Mouse (Mus musculus): ENCODE measurements at regions not wholly inside any gene's neighbourhood (a gene's known extent, or its start where the extent isn't known, plus 50 kb on each side); places are given as distances from the start of the nearest gene placed in this dataset.

DNA sequence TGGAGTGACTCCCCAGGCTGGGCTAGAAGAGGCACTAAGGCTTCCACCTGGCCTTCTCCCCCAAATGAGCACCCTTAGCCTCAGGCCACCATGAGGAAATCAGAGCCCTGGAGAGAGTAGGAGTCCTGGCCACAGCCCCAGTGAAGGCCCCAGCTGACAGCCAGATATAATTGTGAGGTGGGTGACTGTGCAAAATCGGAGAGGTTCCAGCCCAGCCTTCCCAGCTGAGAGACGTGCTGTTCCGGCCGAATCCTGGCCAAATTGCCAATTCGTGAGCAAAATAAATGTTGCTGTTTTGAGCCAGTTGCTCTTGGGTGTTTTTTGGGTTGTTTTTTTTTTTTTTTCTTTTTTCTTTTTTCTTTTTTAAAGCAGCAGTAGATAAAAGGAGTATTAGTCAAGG lies 169.9 kb upstream of the Il12b start:
- DNase-seq (ENCODE audit: low spot score in 2 of 2), result peak in 1 of 2 experiments; percentile 4

DNA sequence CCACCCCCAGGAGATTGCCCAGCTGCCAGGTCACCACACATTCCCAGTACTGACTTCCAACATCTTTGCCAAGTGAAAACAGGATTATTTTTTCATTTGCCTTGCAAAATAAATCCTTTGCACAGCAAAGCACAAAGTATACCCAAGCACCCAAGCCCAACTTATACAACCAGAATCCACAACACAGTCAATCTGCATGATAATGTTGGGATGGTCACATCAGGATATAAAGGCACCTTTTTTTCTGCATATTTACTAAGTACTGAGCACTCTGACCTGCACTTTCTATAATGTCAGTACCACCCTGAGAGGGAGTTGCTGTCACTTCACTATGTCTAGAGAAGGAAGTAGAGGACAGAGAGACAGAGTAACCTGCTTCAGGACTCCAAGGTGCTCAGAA lies 164.4 kb upstream of the Il12b start:
- no peak for DNase-seq (ENCODE audit: low spot score in 2 of 2)

DNA sequence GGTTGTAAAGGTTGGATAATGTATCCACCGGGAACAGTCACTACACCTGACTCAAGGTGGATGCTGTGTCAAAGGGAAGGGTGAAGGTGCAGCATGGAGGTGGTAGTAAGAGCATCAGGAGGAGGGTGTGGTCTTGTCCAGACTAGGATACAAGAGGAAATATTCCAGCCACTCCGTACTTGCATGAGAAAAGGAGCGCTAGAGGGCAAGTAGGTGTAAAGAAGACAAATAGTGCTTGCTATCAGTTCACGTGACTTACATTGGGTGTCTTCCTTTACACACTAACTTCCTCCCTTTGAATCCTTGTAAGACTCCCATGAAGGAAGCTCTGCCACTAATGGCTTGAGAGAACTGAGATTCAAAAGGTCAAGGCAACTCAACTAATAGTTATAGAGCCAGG lies 161.8 kb upstream of the Il12b start:
- no peak for DNase-seq (ENCODE audit: low spot score in 2 of 2)

DNA sequence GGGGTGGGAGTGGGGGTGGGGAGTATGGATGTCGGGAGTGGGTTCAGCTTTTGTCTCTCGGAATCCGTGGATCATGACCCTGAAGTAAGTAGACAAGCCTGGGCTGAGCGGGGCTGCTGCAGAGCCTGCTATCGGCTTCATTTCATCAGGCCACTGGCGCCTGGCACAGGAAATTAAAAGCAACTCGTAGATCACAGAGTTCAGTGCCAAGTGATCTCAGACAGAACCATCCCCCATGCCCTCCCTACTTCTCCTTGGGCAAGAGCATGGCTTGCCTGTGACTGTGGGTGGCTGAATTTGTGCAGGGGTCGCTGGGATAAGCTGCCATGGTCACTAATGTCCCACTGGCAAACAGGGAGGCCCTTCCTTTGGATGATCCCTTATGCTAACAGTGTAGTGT lies 161.3 kb upstream of the Il12b start:
- no peak for DNase-seq (ENCODE audit: low spot score in 2 of 2)

DNA sequence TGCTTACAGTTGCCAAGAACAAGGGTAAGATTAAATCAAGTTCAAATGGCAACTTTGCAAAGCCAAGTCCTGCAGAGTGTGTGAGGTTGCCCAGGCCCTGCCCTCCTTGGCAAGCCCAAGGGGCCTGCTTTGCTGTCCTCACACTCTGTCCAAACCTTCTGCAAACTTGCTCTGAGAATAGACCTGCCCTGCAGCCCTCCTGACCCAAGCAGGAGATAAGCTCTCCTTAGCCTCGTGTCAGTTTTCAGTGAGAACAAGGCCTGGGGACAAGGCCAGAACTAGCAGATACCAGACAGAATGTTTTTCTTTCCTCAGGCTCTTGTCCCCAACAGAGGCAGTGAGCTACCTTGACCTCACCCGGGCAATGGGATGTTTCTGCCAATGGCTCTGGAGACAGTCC lies 156.7 kb upstream of the Il12b start:
- no peak for DNase-seq (ENCODE audit: low spot score in 2 of 2)

DNA sequence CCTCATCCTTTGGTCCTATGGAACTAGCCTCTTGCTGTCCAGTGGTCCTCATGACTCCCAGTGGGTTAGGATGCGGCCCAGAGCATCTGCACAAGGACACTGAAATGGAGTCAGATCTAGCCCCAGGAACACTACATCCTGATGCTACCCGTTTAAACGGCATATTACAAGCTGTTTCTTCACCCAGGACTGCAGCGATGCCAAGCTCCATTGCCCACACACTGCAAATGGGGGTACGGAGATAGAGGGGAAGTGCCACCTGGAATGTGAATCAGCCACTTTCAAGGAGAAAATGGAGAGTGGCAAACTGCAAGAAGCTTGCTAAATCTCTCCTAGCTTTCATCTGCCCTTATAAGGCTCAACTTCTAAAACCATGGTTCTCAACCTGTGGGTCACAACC lies 148.0 kb upstream of the Il12b start:
- DNase-seq (ENCODE audit: low spot score in 2 of 2), result no peak

DNA sequence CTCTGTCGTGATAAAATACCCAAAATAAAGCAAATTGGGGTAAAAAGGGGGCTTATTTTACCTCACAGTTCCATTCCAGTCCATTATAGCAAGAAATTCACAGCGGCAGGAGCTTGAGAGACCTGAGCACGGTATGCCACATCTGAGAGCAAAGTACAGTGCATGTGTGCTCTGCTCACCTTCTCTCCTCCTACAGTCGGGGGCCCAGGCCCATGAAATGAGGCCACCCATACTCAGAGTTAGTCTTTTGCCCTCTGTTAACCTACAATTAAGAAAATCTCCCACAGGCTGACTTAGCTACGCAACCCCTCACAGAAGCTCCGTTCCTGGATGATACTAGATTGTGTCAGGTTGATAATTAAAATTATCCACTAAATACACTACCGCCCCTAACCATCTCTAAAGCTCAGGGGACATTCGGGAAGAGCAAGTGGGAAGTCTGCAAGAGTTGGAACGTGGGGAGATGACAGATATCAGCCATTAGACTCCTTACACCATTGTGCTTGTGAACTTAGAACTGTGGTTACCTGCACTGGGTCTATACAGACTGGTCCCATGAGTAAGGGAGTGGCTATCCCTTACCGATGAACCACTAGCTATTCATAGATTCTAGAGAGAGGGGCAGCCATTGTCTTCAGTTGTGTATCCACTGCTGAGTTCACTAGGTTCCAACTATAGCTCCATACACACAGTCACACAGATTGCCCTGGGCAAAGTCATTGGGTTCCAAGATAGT lies 139.3 kb upstream of the Il12b start:
- no peak for DNase-seq (ENCODE audit: low spot score in 2 of 2)

DNA sequence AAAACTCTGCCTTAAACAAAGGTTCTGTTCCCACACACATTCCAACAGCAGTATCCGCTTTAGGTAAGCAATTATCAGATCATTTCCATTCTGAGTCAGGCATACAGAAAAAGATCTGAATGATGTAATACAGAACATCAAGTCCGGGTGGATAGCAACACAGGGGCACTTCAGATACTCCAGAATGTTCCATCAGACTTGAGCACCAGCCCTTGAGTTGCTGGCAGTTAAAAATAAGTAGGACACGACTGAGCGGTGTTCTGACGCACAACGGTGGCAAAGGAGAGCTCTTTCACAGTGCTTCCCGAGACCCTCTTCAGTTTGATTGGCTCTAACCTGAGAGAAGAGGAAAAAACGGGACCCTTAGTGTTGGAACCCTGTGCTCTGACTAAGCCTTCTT lies 138.2 kb upstream of the Il12b start:
- no peak for DNase-seq (ENCODE audit: low spot score in 2 of 2)

DNA sequence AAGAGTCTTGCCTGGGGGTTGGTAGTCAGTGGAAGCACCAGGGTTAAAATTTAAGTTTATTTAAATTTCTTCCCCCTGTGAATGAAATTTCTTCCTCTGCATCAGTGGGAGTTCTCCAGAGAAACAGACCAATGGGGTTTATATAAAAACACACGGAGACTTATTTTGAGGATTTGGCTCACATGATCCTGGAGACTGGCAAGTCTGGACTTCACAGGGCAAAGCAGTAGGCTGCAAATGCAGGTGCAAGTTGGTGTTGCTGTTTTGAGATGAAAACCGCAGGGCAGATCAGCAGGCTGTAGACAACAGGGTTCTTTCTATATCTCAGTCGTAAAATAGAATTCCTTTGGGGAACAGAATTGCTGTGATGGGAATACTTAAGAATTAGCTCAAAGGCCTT lies 137.3 kb upstream of the Il12b start:
- no peak for DNase-seq (ENCODE audit: low spot score in 2 of 2)

DNA sequence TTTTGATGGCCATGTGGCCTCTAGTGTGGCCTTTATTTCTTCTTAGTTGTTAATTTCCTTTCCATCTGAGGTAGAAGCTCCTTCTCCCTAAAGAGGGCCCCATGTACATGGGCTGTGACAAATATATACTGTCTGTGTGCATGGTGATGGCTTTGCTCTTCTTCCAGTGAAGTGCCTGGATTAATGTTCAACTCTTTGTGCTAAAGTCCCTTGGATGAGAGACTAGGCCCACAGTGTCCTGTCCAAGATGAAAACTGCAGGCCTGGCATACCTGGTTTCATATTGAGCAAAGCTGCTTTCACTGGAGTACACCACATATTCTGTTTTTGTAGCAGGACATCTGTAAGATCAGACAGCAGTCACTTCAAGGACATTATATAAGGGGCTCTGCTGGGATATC lies 127.6 kb upstream of the Il12b start:
- no peak for DNase-seq (ENCODE audit: low spot score in 2 of 2)

DNA sequence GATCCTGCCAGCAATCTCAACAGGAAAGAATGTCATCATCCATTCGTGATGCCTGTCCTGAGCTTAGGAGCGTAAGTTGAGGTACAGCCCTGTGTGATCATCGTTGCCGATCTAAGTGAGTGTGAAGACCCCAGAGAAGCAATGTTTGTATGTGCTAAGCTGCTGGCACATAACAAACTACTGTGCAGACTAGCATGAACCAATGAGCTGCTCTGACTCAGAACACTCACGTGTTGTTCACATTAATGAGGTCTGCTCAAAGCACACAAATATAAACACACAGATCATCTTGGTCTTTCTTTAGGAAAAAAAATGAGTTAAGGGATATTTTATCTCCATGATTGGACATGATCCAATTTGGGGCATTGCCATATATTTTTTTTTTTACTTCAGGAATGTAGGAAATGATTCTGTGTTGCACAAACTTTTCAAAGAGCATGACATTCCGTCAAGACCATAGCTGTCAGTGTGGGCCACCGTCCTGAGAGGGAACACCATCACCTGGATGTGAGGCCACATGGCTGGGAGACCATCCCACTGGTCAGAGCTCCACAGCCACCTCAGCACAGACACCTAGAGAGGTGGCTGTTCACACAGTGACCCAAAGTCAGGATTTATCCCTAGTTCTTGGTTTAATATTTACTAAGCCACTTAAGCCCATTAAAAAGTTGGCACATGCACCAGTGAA lies 121.2 kb upstream of the Il12b start:
- no peak for DNase-seq (ENCODE audit: low spot score in 2 of 2)

DNA sequence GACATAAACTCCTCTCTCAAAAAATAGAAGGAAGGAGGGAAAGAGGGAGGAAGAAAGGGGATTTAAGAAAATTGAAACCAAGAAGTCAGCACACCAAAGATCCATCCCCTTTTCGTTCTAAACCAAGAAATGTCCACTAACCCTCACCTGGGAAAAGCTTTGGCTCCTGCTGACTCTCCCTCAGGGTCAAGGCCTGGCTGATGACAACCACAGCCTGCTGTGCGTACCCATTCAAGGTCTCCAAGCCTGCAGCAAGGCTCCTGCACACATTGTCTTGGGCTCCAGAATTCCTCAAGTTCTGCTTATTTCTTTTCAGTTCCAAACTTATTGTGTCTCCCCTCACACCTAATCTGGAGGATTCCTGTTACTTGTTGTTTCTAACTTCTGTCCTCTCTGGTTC lies 113.9 kb upstream of the Il12b start:
- DNase-seq (ENCODE audit: low spot score in 2 of 2), result no peak

DNA sequence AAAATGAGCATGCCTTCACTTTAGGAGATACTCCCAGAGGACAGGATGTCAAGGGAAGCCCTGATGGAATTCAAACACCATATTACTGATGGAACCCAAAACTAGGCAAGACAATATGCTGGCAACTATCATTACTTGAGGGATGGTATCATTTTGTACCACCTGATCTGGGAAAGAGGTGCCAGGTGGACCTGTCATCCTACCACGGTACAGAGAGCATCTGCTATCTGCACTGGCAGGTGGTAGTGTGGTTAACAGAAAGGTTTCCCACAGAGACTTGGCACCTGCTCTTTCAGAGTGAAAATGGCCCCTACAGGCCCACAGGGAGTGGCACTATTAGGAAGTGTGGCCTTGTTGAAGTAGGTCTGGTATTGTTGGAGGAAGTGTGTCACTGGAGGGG lies 111.0 kb upstream of the Il12b start:
- DNase-seq (ENCODE audit: low spot score in 2 of 2), result no peak

DNA sequence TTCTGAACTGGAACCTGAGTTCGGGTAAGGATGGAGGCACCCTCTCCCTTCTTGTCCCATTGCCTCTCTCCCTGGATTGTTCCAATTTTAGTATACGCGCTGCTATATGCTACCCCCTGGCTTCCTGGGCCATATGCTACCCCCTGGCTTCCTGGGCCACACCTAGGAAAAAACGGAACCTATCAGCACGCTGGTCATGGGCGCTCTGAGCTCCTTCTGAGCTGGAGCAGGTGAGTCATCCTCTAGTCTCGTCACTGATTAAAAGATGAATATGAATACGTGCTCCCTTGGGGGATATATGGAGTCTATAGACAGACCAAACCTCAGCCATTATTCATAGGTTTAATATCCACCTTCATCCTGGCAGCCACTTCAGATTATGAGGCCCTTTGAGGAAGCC lies 96.1 kb upstream of the Il12b start:
- no peak for DNase-seq (ENCODE audit: low spot score in 2 of 2)

DNA sequence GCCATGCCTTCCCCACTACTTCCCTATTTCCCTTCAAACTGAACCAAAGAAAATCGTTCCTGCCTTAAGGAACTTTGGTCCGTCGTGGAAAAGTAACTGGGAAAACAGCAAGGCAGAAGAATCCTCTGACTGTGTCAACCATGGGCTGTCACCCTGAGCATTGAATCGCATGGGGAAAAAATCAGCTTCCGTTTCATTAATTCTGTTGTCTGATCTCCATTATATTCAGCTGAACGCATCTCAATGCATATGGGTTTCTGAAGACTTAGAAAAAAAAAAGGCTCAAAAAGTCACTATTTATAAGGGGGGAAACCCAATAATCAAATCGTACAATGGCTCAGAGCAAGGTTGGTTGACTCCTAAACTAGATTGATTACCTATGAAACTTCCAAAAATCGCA lies 83.8 kb upstream of the Il12b start:
- no peak for DNase-seq (ENCODE audit: low spot score in 2 of 2)

DNA sequence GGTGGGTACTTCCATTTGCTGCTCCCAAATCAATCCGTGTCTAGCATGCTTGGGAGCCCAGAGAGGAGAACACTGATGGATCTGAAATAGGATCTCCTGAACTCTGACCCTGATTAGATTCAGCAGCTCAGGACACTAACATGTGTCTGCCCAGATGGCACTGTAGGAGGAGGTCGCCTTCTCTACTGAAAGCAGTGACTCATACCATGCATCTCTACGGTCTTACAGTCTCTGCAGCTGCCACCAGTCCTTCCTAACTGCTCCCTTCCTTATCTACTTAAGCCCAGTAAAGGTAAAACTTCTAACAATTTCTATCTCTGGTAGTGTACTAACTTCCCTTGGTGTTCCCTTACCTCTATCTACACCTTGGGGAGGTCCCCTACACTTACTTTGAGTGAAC lies 80.7 kb upstream of the Il12b start:
- DNase-seq (ENCODE audit: low spot score in 2 of 2), result no peak

DNA sequence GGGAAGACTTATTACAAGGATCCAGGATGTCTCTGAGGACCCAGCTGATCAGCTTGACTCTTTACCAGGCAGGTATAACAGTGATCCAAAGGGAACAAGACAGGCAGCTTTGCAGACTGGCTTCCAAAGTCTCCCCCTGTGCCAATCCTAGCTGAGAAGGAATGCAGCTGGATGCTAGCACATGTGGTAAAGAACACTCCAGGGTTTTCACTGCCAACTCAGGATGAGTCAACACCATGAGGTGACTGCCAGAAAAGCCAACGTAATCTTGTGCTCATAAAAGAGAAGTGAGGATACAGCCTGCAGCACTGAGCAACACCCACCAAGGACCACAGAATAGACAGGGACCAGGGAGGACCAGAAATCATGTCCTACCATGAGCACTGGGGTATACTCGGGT lies 76.5 kb upstream of the Il12b start:
- peak in 1 of 2 experiments; percentile 56 for DNase-seq (ENCODE audit: low spot score in 2 of 2)

DNA sequence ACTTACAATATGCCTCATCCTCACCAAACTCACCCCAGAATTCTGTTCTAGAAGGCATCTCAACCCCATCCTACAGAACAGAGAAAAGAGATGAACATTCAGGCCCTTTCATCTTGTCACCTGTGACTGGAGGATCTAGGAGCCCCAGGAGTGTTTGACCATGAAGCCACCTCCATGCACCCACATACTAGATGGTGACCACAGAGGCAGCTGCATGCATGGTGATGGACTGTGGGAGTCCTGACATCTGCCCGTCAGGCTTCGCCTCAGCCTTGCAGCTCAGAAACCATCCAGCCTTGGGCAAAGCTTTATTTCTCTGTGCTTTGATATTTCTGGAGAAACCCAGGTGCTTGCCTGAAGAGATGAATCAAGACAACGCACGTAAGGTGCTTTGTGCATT lies 74.8 kb upstream of the Il12b start:
- DNase-seq (ENCODE audit: low spot score in 2 of 2), result no peak

DNA sequence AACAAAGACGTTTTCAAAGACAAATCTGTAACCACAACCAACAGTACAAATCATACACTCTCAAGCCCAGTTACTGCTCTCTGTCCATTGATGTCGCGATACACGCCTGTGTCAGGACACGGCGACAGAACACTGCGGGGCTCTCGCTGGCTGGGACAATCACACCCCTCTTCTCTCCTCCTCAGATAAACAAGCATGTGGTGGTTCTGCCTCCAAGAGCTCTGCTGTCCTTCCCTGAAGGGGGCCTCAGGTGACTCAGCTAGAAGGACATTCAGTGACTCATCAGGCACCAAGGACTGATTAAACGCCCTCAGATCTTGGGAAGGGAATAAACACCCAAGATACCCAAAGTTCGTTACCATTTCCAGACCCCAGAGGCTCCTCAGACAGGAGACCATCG lies 74.3 kb upstream of the Il12b start:
- no peak for DNase-seq (ENCODE audit: low spot score in 2 of 2)

DNA sequence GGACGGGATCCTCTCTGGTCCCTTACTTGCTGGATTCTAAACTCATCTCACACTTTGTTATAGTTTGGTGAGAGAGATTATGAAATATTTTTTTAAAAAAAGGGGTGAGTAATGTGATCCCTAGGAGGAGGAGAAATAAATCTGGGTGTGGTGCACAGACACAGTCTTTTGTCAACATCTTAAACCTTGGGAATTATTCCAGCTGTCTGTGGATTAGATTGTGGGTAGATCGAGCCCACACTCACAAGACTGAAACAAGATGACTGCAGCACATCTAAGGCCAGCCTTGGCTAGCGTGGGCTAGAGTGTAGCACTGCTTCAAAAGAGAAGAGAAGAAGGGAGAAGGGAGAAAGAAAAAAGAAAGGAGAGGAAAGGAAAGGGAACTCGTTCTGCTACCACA lies 70.4 kb upstream of the Il12b start:
- DNase-seq (ENCODE audit: low spot score in 2 of 2), result no peak

DNA sequence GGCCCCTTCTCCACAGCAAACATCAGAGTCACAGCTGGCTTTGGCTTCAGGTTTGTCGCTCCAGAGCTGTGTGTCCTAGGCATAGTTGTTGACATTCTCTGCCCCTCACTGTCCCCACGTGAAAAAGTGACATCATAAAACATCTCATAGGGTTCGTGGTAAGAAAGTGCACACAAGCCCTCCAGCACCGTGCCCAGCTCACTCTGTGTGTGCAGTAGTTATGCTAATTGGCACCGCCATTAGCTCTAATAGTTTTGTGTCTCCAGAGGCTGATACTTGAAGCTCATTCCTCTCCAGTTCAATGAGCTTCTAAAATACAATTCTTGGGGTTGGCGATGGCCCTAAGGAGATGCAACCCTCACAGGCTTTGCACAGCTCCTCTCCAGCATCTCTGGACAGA lies 69.4 kb upstream of the Il12b start:
- DNase-seq (ENCODE audit: low spot score in 2 of 2), result no peak

DNA sequence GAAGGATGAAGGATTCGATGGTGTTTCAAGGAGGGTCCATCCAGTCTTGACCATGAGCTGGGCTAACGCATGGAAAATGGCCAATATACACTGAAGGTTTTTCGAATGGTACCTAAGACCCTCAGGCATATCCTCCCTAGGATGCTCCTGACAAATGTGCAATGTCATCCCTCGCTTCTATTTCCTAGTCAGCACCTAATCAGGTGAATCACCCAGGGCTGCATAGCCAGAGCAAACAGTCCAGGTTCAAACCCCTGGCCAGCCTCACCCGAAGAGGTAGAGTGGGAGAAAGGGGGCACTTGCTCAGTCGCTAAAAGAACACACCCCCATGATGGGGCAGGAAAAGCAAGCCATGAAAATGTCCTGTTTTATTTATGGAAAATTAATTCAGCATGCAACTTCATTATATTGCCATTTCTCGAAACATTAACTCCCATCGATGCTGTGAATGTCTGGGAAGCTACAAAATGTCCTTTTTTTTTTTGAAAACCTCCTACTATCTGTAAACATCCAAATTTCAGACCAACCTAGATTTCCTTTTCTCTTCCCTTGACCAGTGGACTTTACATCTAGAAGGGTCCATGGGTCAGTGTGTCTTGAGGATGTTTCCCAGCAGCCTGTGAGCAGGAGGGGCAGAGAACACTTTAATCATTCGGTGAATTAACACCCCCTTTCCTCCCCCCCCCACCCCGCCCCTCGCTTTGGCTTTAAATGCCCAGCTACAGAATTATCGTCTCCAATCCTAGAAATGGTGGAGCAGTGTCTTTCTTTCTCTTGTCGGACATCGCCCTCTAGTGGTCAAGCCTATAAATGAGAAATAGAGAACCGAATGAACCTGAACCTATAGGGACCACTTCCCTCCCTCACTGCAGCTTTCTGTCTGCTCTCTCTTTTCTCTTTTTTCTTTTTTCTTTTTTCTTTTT lies 68.8 kb upstream of the Il12b start:
- peak; percentile 28 to 33 for DNase-seq (ENCODE audit: low spot score in 2 of 2)

DNA sequence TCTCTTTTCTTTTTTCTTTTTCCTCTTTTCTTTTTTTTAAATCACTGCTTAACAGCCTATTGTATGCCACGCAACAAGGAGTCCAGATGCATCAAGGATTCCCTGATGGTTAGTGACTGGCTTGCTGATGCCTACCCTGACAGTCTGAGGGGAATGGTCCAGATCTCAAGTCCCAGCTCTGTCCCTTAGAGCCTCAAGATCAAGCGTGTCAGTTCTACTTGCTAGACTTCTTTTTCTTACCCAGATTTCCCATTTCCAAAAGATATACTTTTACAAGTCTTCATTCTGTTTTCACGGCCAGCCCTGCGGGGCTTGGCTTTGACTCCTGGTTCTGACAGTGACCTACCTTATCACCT lies 68.1 kb upstream of the Il12b start:
- DNase-seq (ENCODE audit: low spot score in 2 of 2), result no peak
